Mouse (Mus musculus) small intestine, adult 2 months (tissue): ENCODE results near the gene Fbxo30. TPM values are rescaled to one million over a fixed set of nuclear protein-coding genes. Genes with fewer than 3 reads are reported as not detected.

Source experiments
- H3K27ac ChIP-seq: fragments of 200-500 bp; 2 replicates; pipeline ENCODE4 v1.5.1; 2012; ENCODE audit warnings: low read depth, low read length, control low read depth, inconsistent platforms; ENCODE audit not compliant: insufficient read depth
- H3K27me3 ChIP-seq: fragments of 200-500 bp; 2 replicates; pipeline ENCODE4 v1.6.1; 2012; ENCODE audit warnings: mild to moderate bottlenecking, moderate library complexity, low read length, inconsistent platforms; ENCODE audit not compliant: control insufficient read depth, insufficient read depth
- H3K36me3 ChIP-seq: fragments of 200-500 bp; 2 replicates; pipeline ENCODE4 v1.6.1; 2012; ENCODE audit warnings: mild to moderate bottlenecking, low read length, control low read depth, inconsistent platforms; ENCODE audit not compliant: control insufficient read depth, insufficient read depth
- H3K4me1 ChIP-seq: fragments of 200-500 bp; 2 replicates; pipeline ENCODE4 v1.6.1; 2012; ENCODE audit warnings: low read length, inconsistent platforms, mixed read lengths; ENCODE audit not compliant: control insufficient read depth, insufficient read depth, insufficient read length
- H3K4me3 ChIP-seq: fragments of 200-500 bp; 2 replicates; pipeline ENCODE4 v1.5.1; 2012; ENCODE audit warnings: low read depth, mild to moderate bottlenecking, control low read depth, inconsistent platforms, low read length, moderate library complexity
- CTCF ChIP-seq: fragments of 200-500 bp; IDR thresholded peaks from 2 replicates; pipeline ENCODE4 v1.5.1; 2012; ENCODE audit warnings: low read depth, mild to moderate bottlenecking, control low read depth, inconsistent platforms, low read length, moderate library complexity, mixed read lengths; ENCODE audit not compliant: insufficient replicate concordance, insufficient read length; ENCODE audit errors: extremely low read depth
- POLR2A ChIP-seq: fragments of 200-500 bp; IDR thresholded peaks from 2 replicates; pipeline ENCODE4 v1.6.1; 2012; ENCODE audit warnings: low read depth, mild to moderate bottlenecking, control low read depth, inconsistent platforms, low read length, moderate library complexity
- WGBS: fragments of 180-500 bp; shearing (Covaris S2); methylation state at CpG from one replicate; pipeline ENCODE4 v1.1.7; 2018; 5-methylcytosine and 5-hydroxymethylcytosine counted together
- polyA plus RNA-seq: library from polyadenylated mRNA; depleted of rRNA; stranded (reverse); fragments of >200 nt; gene quantifications from 2 replicates; pipeline ENCODE4 v1.2.3, GENCODE M21; 2012

The Fbxo30 gene
- polyA plus RNA-seq, 1 experiment, result 0.75 TPM

- TF ChIP-seq CTCF (no peak), POLR2A (no peak)
- H3K27ac ChIP-seq, result no peak overlapping the region
- no peaks in the 10 kb centered on the region for H3K4me1 ChIP-seq
- no peak overlapping the region for H3K4me3 ChIP-seq
- H3K36me3 ChIP-seq, result no peaks in the 10 kb centered on the region
- no peaks in the 10 kb centered on the region for H3K27me3 ChIP-seq
Measured at GRCm38 (mm10) chr10:11269165-11269564, 12.0 kb upstream of the Fbxo30 start.

GRCm38 (mm10) chr10:11274431-11274830 is 6.7 kb upstream of the Fbxo30 start:
- TF ChIP-seq CTCF (no peak), POLR2A (no peak)
- H3K4me1 ChIP-seq, result no peaks in the 10 kb centered on the region
- H3K27ac ChIP-seq, result no peak overlapping the region
- H3K4me3 ChIP-seq, result no peak overlapping the region
- 82% methylated on average over 1 of the region's 1 CpGs for WGBS
- no peaks in the 10 kb centered on the region for H3K36me3 ChIP-seq
- H3K27me3 ChIP-seq, result no peaks in the 10 kb centered on the region

- 5% methylated on average over 6 of the region's 6 CpGs for WGBS
- no peaks in the 10 kb centered on the region for H3K36me3 ChIP-seq
- H3K27me3 ChIP-seq, result no peaks in the 10 kb centered on the region
- peak overlapping the region; percentile 98 for H3K27ac ChIP-seq
- no peaks in the 10 kb centered on the region; the same call in 1 of the 2 replicates for H3K4me1 ChIP-seq
- TF ChIP-seq CTCF, result no peak
- no peak for TF ChIP-seq POLR2A
- peak overlapping the region; percentile 77 for H3K4me3 ChIP-seq
Measured at GRCm38 (mm10) chr10:11280235-11280577, 924 bp upstream of the Fbxo30 start.

- Histone ChIP-seq H3K27ac (0 out of 2 replicates have a peak overlapping the region, but pooled peaks have one; percentile 60), H3K27me3 (no peaks in the 10 kb centered on the region), H3K36me3 (no peaks in the 10 kb centered on the region), H3K4me3 (peak overlapping the region; percentile 77), H3K4me1 (no peaks in the 10 kb centered on the region; the same call in 1 of the 2 replicates)
- 1% methylated on average over 68 of the region's 68 CpGs for WGBS
- TF ChIP-seq CTCF, result no peak
- TF ChIP-seq POLR2A, result 0 out of 2 replicates have a peak, but pooled peaks have one; percentile 23
Measured at GRCm38 (mm10) chr10:11281498-11282305, 572 bp downstream of the Fbxo30 start.

- TF ChIP-seq CTCF, result no peak
- TF ChIP-seq POLR2A, result no peak
- WGBS, result 6% methylated on average over 4 of the region's 4 CpGs
- no peaks in the 10 kb centered on the region for H3K27me3 ChIP-seq
- no peak overlapping the region for H3K4me3 ChIP-seq
- no peaks in the 10 kb centered on the region for H3K36me3 ChIP-seq
- no peak overlapping the region for H3K27ac ChIP-seq
- no peaks in the 10 kb centered on the region; the same call in 1 of the 2 replicates for H3K4me1 ChIP-seq
Measured at GRCm38 (mm10) chr10:11282306-11282631, 1.1 kb downstream of the Fbxo30 start.

- Histone ChIP-seq H3K4me3 (no peak overlapping the region), H3K27ac (no peak overlapping the region), H3K4me1 (no peaks in the 10 kb centered on the region), H3K36me3 (peaks cover 8% of the 10 kb centered on the region), H3K27me3 (no peaks in the 10 kb centered on the region)
- TF ChIP-seq POLR2A (no peak), CTCF (no peak)
- 86% methylated on average over 6 of the region's 6 CpGs for WGBS
Measured at GRCm38 (mm10) chr10:11298418-11298817, 17.3 kb downstream of the Fbxo30 start.

GRCm38 (mm10) chr10:11305365-11306053 is 24.4 kb downstream of the Fbxo30 start:
- 72% methylated on average over 9 of the region's 9 CpGs for WGBS
- H3K27me3 ChIP-seq, result no peaks in the 10 kb centered on the region
- TF ChIP-seq POLR2A (no peak), CTCF (no peak)
- H3K27ac ChIP-seq, result no peak overlapping the region
- H3K4me3 ChIP-seq, result no peak overlapping the region
- H3K36me3 ChIP-seq, result no peaks in the 10 kb centered on the region
- no peaks in the 10 kb centered on the region for H3K4me1 ChIP-seq

GRCm38 (mm10) chr10:11306054-11306367 is 24.9 kb downstream of the Fbxo30 start:
- no peaks in the 10 kb centered on the region for H3K27me3 ChIP-seq
- H3K4me1 ChIP-seq, result no peaks in the 10 kb centered on the region
- no peak for TF ChIP-seq POLR2A
- TF ChIP-seq CTCF, result no peak
- 61% methylated on average over 2 of the region's 2 CpGs for WGBS
- H3K27ac ChIP-seq, result no peak overlapping the region
- H3K36me3 ChIP-seq, result no peaks in the 10 kb centered on the region
- H3K4me3 ChIP-seq, result no peak overlapping the region
